Mouse (Mus musculus): ENCODE measurements around the gene Iqgap1. TPM values are rescaled to one million over a fixed set of nuclear protein-coding genes. Genes with fewer than 3 reads are reported as not detected.

Gene Iqgap1
- polyA plus RNA-seq, 1 experiment from 2014 or later, result 39.4 TPM

- H3K9ac ChIP-seq (ENCODE audit: low read length), result no peak overlapping the region
- no peaks in the 10 kb centered on the region for H3K27me3 ChIP-seq (ENCODE audit: control insufficient read depth, insufficient read depth, low read length)
- ATAC-seq (ENCODE audit: insufficient number of reproducible peaks, insufficient read depth, low FRiP score, low read depth), result no peak
- H3K4me3 ChIP-seq (ENCODE audit: control insufficient read depth in 1 of 2, insufficient read depth in 1 of 2, low read depth in 1 of 2, low read length in 2 of 2), result no peak overlapping the region
- H3K4me2 ChIP-seq (ENCODE audit: low read length), result no peak overlapping the region
- peaks cover 95% of the 10 kb centered on the region for H3K36me3 ChIP-seq (ENCODE audit: control insufficient read depth, insufficient read depth, low read length)
- no peak overlapping the region for H3K27ac ChIP-seq (replicated peaks in 1 of 2; ENCODE audit: control insufficient read depth in 1 of 2, insufficient read depth in 1 of 2, low read depth in 2 of 2, low read length in 2 of 2)
- no peaks in the 10 kb centered on the region for H3K9me3 ChIP-seq (ENCODE audit: control insufficient read depth, low read length)
- 86% methylated on average over 10 of the region's 10 CpGs for WGBS
- H3K4me1 ChIP-seq (ENCODE audit: control insufficient read depth in 2 of 2, insufficient read depth in 2 of 2, low read length in 2 of 2), result peaks cover 2 to 14% of the 10 kb centered on the region in 2 experiments; a peak in 3 of 4 replicates
These were observed 89.6 kb downstream of the Iqgap1 start for GRCm38 (mm10) chr7:80736199-80736598.

GRCm38 (mm10) chr7:80732986-80733385 is 92.8 kb downstream of the Iqgap1 start:
- Histone ChIP-seq H3K4me3 (ENCODE audit: control insufficient read depth in 1 of 2, insufficient read depth in 1 of 2, low read depth in 1 of 2, low read length in 2 of 2) (no peak overlapping the region), H3K36me3 (ENCODE audit: control insufficient read depth, insufficient read depth, low read length) (peaks cover 94% of the 10 kb centered on the region), H3K9me3 (ENCODE audit: control insufficient read depth, low read length) (no peaks in the 10 kb centered on the region), H3K4me1 (ENCODE audit: control insufficient read depth in 2 of 2, insufficient read depth in 2 of 2, low read length in 2 of 2) (peaks cover 2 to 25% of the 10 kb centered on the region in 2 experiments; a peak in 3 of 4 replicates), H3K27me3 (ENCODE audit: control insufficient read depth, insufficient read depth, low read length) (no peaks in the 10 kb centered on the region), H3K9ac (ENCODE audit: low read length) (no peak overlapping the region), H3K27ac (replicated peaks in 1 of 2; ENCODE audit: control insufficient read depth in 1 of 2, insufficient read depth in 1 of 2, low read depth in 2 of 2, low read length in 2 of 2) (no peak overlapping the region), H3K4me2 (ENCODE audit: low read length) (no peak overlapping the region)
- WGBS, result 71% methylated on average over 11 of the region's 11 CpGs
- ATAC-seq (ENCODE audit: insufficient number of reproducible peaks, insufficient read depth, low FRiP score, low read depth), result no peak

DNA sequence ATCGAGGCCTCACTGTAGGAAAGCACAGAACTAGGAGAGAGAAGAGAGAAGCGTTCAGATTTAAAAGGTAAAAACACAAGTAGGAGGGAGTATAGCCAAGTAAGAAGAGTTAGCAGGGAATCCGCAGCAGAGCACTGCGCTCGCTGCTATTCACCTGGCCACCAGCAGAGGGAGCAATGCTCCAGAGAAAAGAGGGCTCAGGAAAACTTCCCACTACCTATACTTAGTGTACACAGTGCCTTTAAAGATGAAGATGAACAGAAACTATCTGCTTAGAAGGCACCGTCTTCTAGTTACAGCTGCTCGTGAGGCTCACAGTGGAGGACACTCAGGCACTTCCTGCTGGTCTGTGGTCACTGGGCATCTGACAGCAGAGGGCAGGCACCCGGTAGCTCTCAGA is 96.1 kb downstream of the Iqgap1 start:
- H3K9me3 ChIP-seq (ENCODE audit: control insufficient read depth, low read length), result no peaks in the 10 kb centered on the region
- H3K27ac ChIP-seq (replicated peaks in 1 of 2; ENCODE audit: control insufficient read depth in 1 of 2, insufficient read depth in 1 of 2, low read depth in 2 of 2, low read length in 2 of 2), result peak overlapping the region in 1 of 2 experiments; percentile 59; a peak in 2 of 4 replicates
- H3K9ac ChIP-seq (ENCODE audit: low read length), result no peak overlapping the region
- H3K36me3 ChIP-seq (ENCODE audit: control insufficient read depth, insufficient read depth, low read length), result peaks cover 95% of the 10 kb centered on the region
- H3K27me3 ChIP-seq (ENCODE audit: control insufficient read depth, insufficient read depth, low read length), result no peaks in the 10 kb centered on the region
- ATAC-seq (ENCODE audit: insufficient number of reproducible peaks, insufficient read depth, low FRiP score, low read depth), result no peak
- H3K4me2 ChIP-seq (ENCODE audit: low read length), result no peak overlapping the region
- peaks cover 2 to 25% of the 10 kb centered on the region in 2 experiments; a peak in 3 of 4 replicates for H3K4me1 ChIP-seq (ENCODE audit: control insufficient read depth in 2 of 2, insufficient read depth in 2 of 2, low read length in 2 of 2)
- H3K4me3 ChIP-seq (ENCODE audit: control insufficient read depth in 1 of 2, insufficient read depth in 1 of 2, low read depth in 1 of 2, low read length in 2 of 2), result no peak overlapping the region
- 22% methylated on average over 8 of the region's 8 CpGs for WGBS

- Histone ChIP-seq H3K36me3 (ENCODE audit: control insufficient read depth, insufficient read depth, low read length) (peaks cover 97% of the 10 kb centered on the region), H3K4me2 (ENCODE audit: low read length) (no peak overlapping the region), H3K27ac (replicated peaks in 1 of 2; ENCODE audit: control insufficient read depth in 1 of 2, insufficient read depth in 1 of 2, low read depth in 2 of 2, low read length in 2 of 2) (no peak overlapping the region), H3K27me3 (ENCODE audit: control insufficient read depth, insufficient read depth, low read length) (no peaks in the 10 kb centered on the region), H3K4me1 (ENCODE audit: control insufficient read depth in 2 of 2, insufficient read depth in 2 of 2, low read length in 2 of 2) (no peaks in the 10 kb centered on the region), H3K4me3 (ENCODE audit: control insufficient read depth in 1 of 2, insufficient read depth in 1 of 2, low read depth in 1 of 2, low read length in 2 of 2) (no peak overlapping the region), H3K9me3 (ENCODE audit: control insufficient read depth, low read length) (no peaks in the 10 kb centered on the region), H3K9ac (ENCODE audit: low read length) (no peak overlapping the region)
- 60% methylated on average over 9 of the region's 9 CpGs for WGBS
- no peak for ATAC-seq (ENCODE audit: insufficient number of reproducible peaks, insufficient read depth, low FRiP score, low read depth)
These were observed 104.7 kb downstream of the Iqgap1 start for GRCm38 (mm10) chr7:80721041-80721440.

- ATAC-seq (ENCODE audit: insufficient number of reproducible peaks, insufficient read depth, low FRiP score, low read depth), result no peak
- H3K9me3 ChIP-seq (ENCODE audit: control insufficient read depth, low read length), result no peaks in the 10 kb centered on the region
These were observed 106.2 kb downstream of the Iqgap1 start for GRCm38 (mm10) chr7:80719582-80719981.

DNA sequence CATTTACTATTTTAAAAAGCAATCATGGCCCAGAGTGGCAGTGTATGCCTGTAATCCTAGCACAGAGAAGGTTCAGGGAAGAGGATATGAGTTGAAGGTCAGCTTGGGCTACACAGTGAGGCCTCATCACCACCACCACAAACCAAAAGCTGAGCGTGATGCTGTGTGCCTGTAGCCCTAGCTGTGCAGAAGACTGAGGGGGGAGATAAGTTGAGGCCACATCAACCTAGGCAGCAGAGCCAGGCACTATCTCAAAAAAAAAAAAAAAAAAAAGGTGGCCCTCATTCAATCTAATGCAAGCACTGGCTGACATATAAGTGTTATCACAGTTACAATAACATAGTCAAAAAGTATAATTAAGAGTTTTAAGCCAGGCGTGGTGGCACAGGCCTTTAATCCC is 106.7 kb downstream of the Iqgap1 start:
- Histone ChIP-seq H3K36me3 (ENCODE audit: control insufficient read depth, insufficient read depth, low read length) (peaks cover 97% of the 10 kb centered on the region), H3K9ac (ENCODE audit: low read length) (no peak overlapping the region), H3K27ac (replicated peaks in 1 of 2; ENCODE audit: control insufficient read depth in 1 of 2, insufficient read depth in 1 of 2, low read depth in 2 of 2, low read length in 2 of 2) (no peak overlapping the region), H3K9me3 (ENCODE audit: control insufficient read depth, low read length) (no peaks in the 10 kb centered on the region), H3K27me3 (ENCODE audit: control insufficient read depth, insufficient read depth, low read length) (no peaks in the 10 kb centered on the region), H3K4me3 (ENCODE audit: control insufficient read depth in 1 of 2, insufficient read depth in 1 of 2, low read depth in 1 of 2, low read length in 2 of 2) (no peak overlapping the region), H3K4me1 (ENCODE audit: control insufficient read depth in 2 of 2, insufficient read depth in 2 of 2, low read length in 2 of 2) (no peaks in the 10 kb centered on the region), H3K4me2 (ENCODE audit: low read length) (no peak overlapping the region)
- no peak for ATAC-seq (ENCODE audit: insufficient number of reproducible peaks, insufficient read depth, low FRiP score, low read depth)
- WGBS, result 84% methylated on average over 2 of the region's 2 CpGs

More at GRCm38 (mm10) chr7:80719582-80719981, 106.2 kb downstream of the Iqgap1 start:
- peaks cover 97% of the 10 kb centered on the region for H3K36me3 ChIP-seq (ENCODE audit: control insufficient read depth, insufficient read depth, low read length)
- no peak overlapping the region for H3K27ac ChIP-seq (replicated peaks in 1 of 2; ENCODE audit: control insufficient read depth in 1 of 2, insufficient read depth in 1 of 2, low read depth in 2 of 2, low read length in 2 of 2)
- no peak overlapping the region for H3K4me2 ChIP-seq (ENCODE audit: low read length)
- H3K27me3 ChIP-seq (ENCODE audit: control insufficient read depth, insufficient read depth, low read length), result no peaks in the 10 kb centered on the region
- no peak overlapping the region for H3K4me3 ChIP-seq (ENCODE audit: control insufficient read depth in 1 of 2, insufficient read depth in 1 of 2, low read depth in 1 of 2, low read length in 2 of 2)
- no peaks in the 10 kb centered on the region for H3K4me1 ChIP-seq (ENCODE audit: control insufficient read depth in 2 of 2, insufficient read depth in 2 of 2, low read length in 2 of 2)
- no peak overlapping the region for H3K9ac ChIP-seq (ENCODE audit: low read length)
- WGBS, result 93% methylated on average over 7 of the region's 7 CpGs

DNA sequence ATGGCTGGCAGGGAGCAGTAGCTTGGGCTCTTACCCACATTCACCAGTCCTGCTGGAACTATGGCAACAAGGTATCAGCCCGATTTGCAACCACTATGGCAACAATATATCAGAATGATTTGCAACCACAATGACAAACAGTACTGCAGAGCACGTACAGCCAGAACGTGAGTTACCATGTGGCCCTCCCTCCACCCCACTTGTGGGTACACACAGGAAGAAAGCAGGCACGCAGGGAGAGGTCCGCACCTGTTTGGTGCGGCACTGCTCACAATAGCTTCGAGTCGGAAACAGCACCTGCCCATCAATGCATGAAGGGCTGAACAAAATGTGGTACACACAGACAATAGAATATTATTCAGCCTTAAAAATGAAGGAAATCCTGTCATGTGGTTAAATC is 107.3 kb downstream of the Iqgap1 start:
- H3K27ac ChIP-seq (replicated peaks in 1 of 2; ENCODE audit: control insufficient read depth in 1 of 2, insufficient read depth in 1 of 2, low read depth in 2 of 2, low read length in 2 of 2), result no peak overlapping the region
- no peak overlapping the region for H3K9ac ChIP-seq (ENCODE audit: low read length)
- no peak overlapping the region for H3K4me3 ChIP-seq (ENCODE audit: control insufficient read depth in 1 of 2, insufficient read depth in 1 of 2, low read depth in 1 of 2, low read length in 2 of 2)
- WGBS, result 88% methylated on average over 8 of the region's 8 CpGs
- no peaks in the 10 kb centered on the region for H3K27me3 ChIP-seq (ENCODE audit: control insufficient read depth, insufficient read depth, low read length)
- no peaks in the 10 kb centered on the region for H3K9me3 ChIP-seq (ENCODE audit: control insufficient read depth, low read length)
- no peak overlapping the region for H3K4me2 ChIP-seq (ENCODE audit: low read length)
- H3K36me3 ChIP-seq (ENCODE audit: control insufficient read depth, insufficient read depth, low read length), result peaks cover 97% of the 10 kb centered on the region
- no peak for ATAC-seq (ENCODE audit: insufficient number of reproducible peaks, insufficient read depth, low FRiP score, low read depth)
- no peaks in the 10 kb centered on the region for H3K4me1 ChIP-seq (ENCODE audit: control insufficient read depth in 2 of 2, insufficient read depth in 2 of 2, low read length in 2 of 2)

DNA sequence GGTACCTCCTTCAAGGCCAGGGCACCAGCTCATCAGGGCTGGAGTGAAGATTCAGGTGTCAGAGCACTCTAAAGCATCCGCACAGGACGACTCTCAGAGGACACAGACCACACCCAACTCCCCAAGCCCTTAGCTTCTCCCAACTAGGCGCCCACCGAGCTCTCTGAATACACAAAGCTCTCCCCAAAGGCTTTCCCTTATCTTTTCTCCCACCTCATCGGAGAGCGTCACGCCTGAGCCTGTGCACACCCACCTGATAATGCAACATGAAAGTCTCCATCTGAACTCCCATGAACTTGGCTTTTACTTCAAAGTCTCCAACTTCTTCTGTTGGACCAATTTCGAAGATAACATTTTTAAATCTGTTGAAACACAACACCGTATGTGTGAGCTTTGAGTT is 109.0 kb downstream of the Iqgap1 start:
- Histone ChIP-seq H3K9ac (ENCODE audit: low read length) (no peak overlapping the region), H3K9me3 (ENCODE audit: control insufficient read depth, low read length) (no peaks in the 10 kb centered on the region), H3K4me2 (ENCODE audit: low read length) (no peak overlapping the region), H3K4me1 (ENCODE audit: control insufficient read depth in 2 of 2, insufficient read depth in 2 of 2, low read length in 2 of 2) (no peaks in the 10 kb centered on the region), H3K27ac (replicated peaks in 1 of 2; ENCODE audit: control insufficient read depth in 1 of 2, insufficient read depth in 1 of 2, low read depth in 2 of 2, low read length in 2 of 2) (no peak overlapping the region), H3K4me3 (ENCODE audit: control insufficient read depth in 1 of 2, insufficient read depth in 1 of 2, low read depth in 1 of 2, low read length in 2 of 2) (no peak overlapping the region), H3K36me3 (ENCODE audit: control insufficient read depth, insufficient read depth, low read length) (peaks cover 97% of the 10 kb centered on the region), H3K27me3 (ENCODE audit: control insufficient read depth, insufficient read depth, low read length) (no peaks in the 10 kb centered on the region)
- 66% methylated on average over 9 of the region's 9 CpGs for WGBS
- no peak for ATAC-seq (ENCODE audit: insufficient number of reproducible peaks, insufficient read depth, low FRiP score, low read depth)

Measured in heart, embryonic 14.5 days (tissue).